Comparison of ENCODE assay signal across 28 mouse cellular contexts in the genomic region with DNA sequence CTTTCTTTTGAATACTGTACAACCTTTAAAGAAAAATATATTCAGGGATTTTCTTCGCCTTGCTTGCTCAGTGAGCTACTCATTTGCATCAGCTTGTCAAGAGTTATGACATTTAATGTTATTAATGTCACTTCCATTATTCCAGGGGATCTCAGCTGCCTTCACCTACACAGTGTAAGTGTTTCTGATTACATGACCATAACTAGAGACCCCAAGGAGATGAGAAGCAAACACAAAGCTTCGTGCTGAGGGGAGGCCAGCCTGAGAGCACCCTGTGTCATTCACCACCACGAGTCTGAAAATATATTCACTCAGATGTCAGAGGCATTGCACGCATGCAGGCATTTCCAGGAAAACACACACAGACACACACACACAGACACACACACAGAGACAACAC.
DNase-seq lines count a peak whose midpoint lies in the region; ATAC-seq and TF ChIP-seq lines count a peak whose summit lies in the region.
"Had no signal": no experiment of that assay in that cellular context is flagged by ENCODE, and none has a peak within 500 bp of the region (broad histone marks: within the 10 kb centered on the region; RNA-seq: fewer than 3 reads in every experiment).

No protein-coding gene starts in this region.

- 0 out of 2 replicates have a peak, but pooled peaks cover 5% of the 10 kb centered on the region for H3K4me1 ChIP-seq in forebrain, postnatal 0 days (ENCODE audit: insufficient read depth)
- no peaks in the 10 kb centered on the region for H3K4me1 ChIP-seq in forebrain, embryonic 16.5 days (replicated peaks; ENCODE audit: control insufficient read depth, insufficient read depth, low read length)
- no peaks in the 10 kb centered on the region for H3K4me1 ChIP-seq in stomach, embryonic 16.5 days (ENCODE audit: control insufficient read depth, insufficient read depth, low read length)
- H3K4me1 ChIP-seq in stomach, postnatal 0 days (replicated peaks; ENCODE audit: control insufficient read depth, insufficient read depth) = no peaks in the 10 kb centered on the region
- H3K4me1 ChIP-seq in midbrain, embryonic 14.5 days (ENCODE audit: control insufficient read depth, insufficient read depth, low read length) = peaks cover 10% of the 10 kb centered on the region
- H3K4me1 ChIP-seq in midbrain, postnatal 0 days (ENCODE audit: insufficient read depth, low read length) = no peaks in the 10 kb centered on the region
- H3K4me1 ChIP-seq in intestine, postnatal 0 days (replicated peaks; ENCODE audit: control insufficient read depth, insufficient read depth, low read length) = no peaks in the 10 kb centered on the region
- H3K4me1 ChIP-seq: embryonic facial prominence, embryonic 12.5 days; embryonic facial prominence, embryonic 15.5 days; heart, embryonic 15.5 days had no signal

- DNase-seq in forebrain, postnatal 0 days = no peak
- no peak for DNase-seq in stomach, postnatal 0 days (ENCODE audit: low spot score)
- peak; percentile 35 for DNase-seq in midbrain, embryonic 14.5 days
- no peak for DNase-seq in midbrain, postnatal 0 days (ENCODE audit: low spot score)
- DNase-seq in kidney, adult 9 months = no peak
- DNase-seq: adrenal gland, postnatal 10 days; adrenal gland, postnatal 36 days; B cell, adult 2 months; cerebellum, adult 11 months; cerebellum, adult 2 months; cerebellum, adult 9-11 months; cerebellum, postnatal 25 days; gastrocnemius, postnatal 25 days; heart, adult 18-20 months; heart, postnatal 10 days; heart, postnatal 4 days had no signal

- H3K9ac ChIP-seq in forebrain, postnatal 0 days = no peak overlapping the region
- no peak overlapping the region for H3K9ac ChIP-seq in forebrain, embryonic 16.5 days (replicated peaks; ENCODE audit: low read depth, low read length)
- no peak overlapping the region for H3K9ac ChIP-seq in stomach, embryonic 16.5 days (ENCODE audit: low read length)
- H3K9ac ChIP-seq in stomach, postnatal 0 days (ENCODE audit: low read length) = no peak overlapping the region
- no peak overlapping the region for H3K9ac ChIP-seq in midbrain, embryonic 14.5 days (replicated peaks; ENCODE audit: low read length)
- H3K9ac ChIP-seq in midbrain, postnatal 0 days (replicated peaks; ENCODE audit: low read length, poor library complexity, severe bottlenecking) = no peak overlapping the region
- no peak overlapping the region for H3K9ac ChIP-seq in intestine, postnatal 0 days (ENCODE audit: low read depth, low read length)
- H3K9ac ChIP-seq: embryonic facial prominence, embryonic 12.5 days; embryonic facial prominence, embryonic 15.5 days; heart, embryonic 12.5 days; heart, embryonic 15.5 days; hindbrain, embryonic 13.5 days had no signal

- TF ChIP-seq EP300 in stomach, postnatal 0 days (optimal IDR thresholded peaks at IDR 0.05) = no peak

- no peaks in the 10 kb centered on the region for H3K36me3 ChIP-seq in forebrain, postnatal 0 days (ENCODE audit: insufficient read depth)
- H3K36me3 ChIP-seq in forebrain, embryonic 16.5 days (ENCODE audit: control insufficient read depth, insufficient read depth) = no peaks in the 10 kb centered on the region
- no peaks in the 10 kb centered on the region for H3K36me3 ChIP-seq in stomach, embryonic 16.5 days (ENCODE audit: control insufficient read depth, insufficient read depth, low read length)
- H3K36me3 ChIP-seq in stomach, postnatal 0 days (ENCODE audit: control insufficient read depth, insufficient read depth, low read length) = no peaks in the 10 kb centered on the region
- no peaks in the 10 kb centered on the region for H3K36me3 ChIP-seq in midbrain, embryonic 14.5 days (ENCODE audit: control insufficient read depth, insufficient read depth, low read length)
- H3K36me3 ChIP-seq in midbrain, postnatal 0 days (ENCODE audit: insufficient read depth, low read length) = no peaks in the 10 kb centered on the region
- H3K36me3 ChIP-seq in intestine, postnatal 0 days (ENCODE audit: control insufficient read depth, insufficient read depth) = no peaks in the 10 kb centered on the region
- H3K36me3 ChIP-seq: embryonic facial prominence, embryonic 12.5 days; embryonic facial prominence, embryonic 15.5 days; G1E; heart, embryonic 12.5 days; heart, embryonic 15.5 days; hindbrain, embryonic 13.5 days had no signal

- H3K27ac ChIP-seq in forebrain, postnatal 0 days (ENCODE audit: low read depth, low read length) = no peak overlapping the region
- H3K27ac ChIP-seq in forebrain, embryonic 16.5 days (ENCODE audit: low read length) = no peak overlapping the region
- peak overlapping the region; percentile 29; the same call in 1 of the 2 replicates for H3K27ac ChIP-seq in stomach, embryonic 16.5 days (ENCODE audit: low read length)
- no peak overlapping the region for H3K27ac ChIP-seq in stomach, postnatal 0 days (replicated peaks)
- H3K27ac ChIP-seq in midbrain, embryonic 14.5 days (replicated peaks; ENCODE audit: low read depth, low read length) = peak overlapping the region; percentile 63
- H3K27ac ChIP-seq in midbrain, postnatal 0 days (ENCODE audit: low read depth, low read length) = no peak overlapping the region
- no peak overlapping the region for H3K27ac ChIP-seq in intestine, postnatal 0 days (ENCODE audit: low read depth, low read length)
- H3K27ac ChIP-seq: embryonic facial prominence, embryonic 12.5 days; embryonic facial prominence, embryonic 15.5 days; heart, embryonic 15.5 days; hindbrain, embryonic 13.5 days had no signal

- ATAC-seq in forebrain, postnatal 0 days = peak; percentile 25; the same call in 1 of the 2 replicates
- ATAC-seq in forebrain, embryonic 16.5 days = no peak
- no peak for ATAC-seq in stomach, embryonic 16.5 days (ENCODE audit: insufficient read depth, low FRiP score)
- no peak for ATAC-seq in stomach, postnatal 0 days (ENCODE audit: low FRiP score, low TSS enrichment)
- no peak; the same call in 1 of the 2 replicates for ATAC-seq in midbrain, embryonic 14.5 days (ENCODE audit: low FRiP score, low TSS enrichment)
- ATAC-seq in midbrain, postnatal 0 days (ENCODE audit: low FRiP score) = 0 out of 2 replicates have a peak, but pooled peaks have one; percentile 20
- no peak for ATAC-seq in intestine, postnatal 0 days
- ATAC-seq: hindbrain, embryonic 16.5 days; Patski had no signal

- 53% methylated on average over 4 of the region's 4 CpGs for WGBS in forebrain, postnatal 0 days
- 44% methylated on average over 4 of the region's 4 CpGs for WGBS in forebrain, embryonic 16.5 days
- WGBS in stomach, embryonic 16.5 days = 70% methylated on average over 4 of the region's 4 CpGs
- WGBS in stomach, postnatal 0 days = 53% methylated on average over 4 of the region's 4 CpGs
- 12% methylated on average over 4 of the region's 4 CpGs for WGBS in midbrain, embryonic 14.5 days
- 26% methylated on average over 4 of the region's 4 CpGs for WGBS in midbrain, postnatal 0 days
- WGBS in intestine, postnatal 0 days = 69% methylated on average over 4 of the region's 4 CpGs

- no peak overlapping the region for H3K4me3 ChIP-seq in forebrain, postnatal 0 days (ENCODE audit: low read depth, low read length)
- H3K4me3 ChIP-seq in forebrain, embryonic 16.5 days (replicated peaks; ENCODE audit: low read length) = no peak overlapping the region
- no peak overlapping the region for H3K4me3 ChIP-seq in stomach, embryonic 16.5 days (replicated peaks; ENCODE audit: low read length)
- H3K4me3 ChIP-seq in stomach, postnatal 0 days (ENCODE audit: low read depth, low read length) = no peak overlapping the region
- no peak overlapping the region for H3K4me3 ChIP-seq in midbrain, embryonic 14.5 days (replicated peaks; ENCODE audit: low read depth, low read length)
- H3K4me3 ChIP-seq in midbrain, postnatal 0 days (ENCODE audit: low read depth, low read length) = no peak overlapping the region
- H3K4me3 ChIP-seq in intestine, postnatal 0 days (ENCODE audit: low read depth, low read length) = no peak overlapping the region
- H3K4me3 ChIP-seq: embryonic facial prominence, embryonic 12.5 days; embryonic facial prominence, embryonic 15.5 days; heart, embryonic 12.5 days; heart, embryonic 15.5 days; hindbrain, embryonic 13.5 days had no signal

- H3K9me3 ChIP-seq in forebrain, postnatal 0 days (ENCODE audit: low read length) = no peaks in the 10 kb centered on the region
- H3K9me3 ChIP-seq in forebrain, embryonic 16.5 days (ENCODE audit: control insufficient read depth, low read length) = no peaks in the 10 kb centered on the region
- H3K9me3 ChIP-seq in stomach, embryonic 16.5 days (replicated peaks; ENCODE audit: control insufficient read depth, low read length) = no peaks in the 10 kb centered on the region
- no peaks in the 10 kb centered on the region for H3K9me3 ChIP-seq in stomach, postnatal 0 days (ENCODE audit: control insufficient read depth, low read length)
- H3K9me3 ChIP-seq in midbrain, embryonic 14.5 days (ENCODE audit: control insufficient read depth, low read length) = no peaks in the 10 kb centered on the region
- no peaks in the 10 kb centered on the region for H3K9me3 ChIP-seq in midbrain, postnatal 0 days (ENCODE audit: low read length)
- H3K9me3 ChIP-seq in intestine, postnatal 0 days (ENCODE audit: control insufficient read depth) = no peaks in the 10 kb centered on the region
- H3K9me3 ChIP-seq: embryonic facial prominence, embryonic 12.5 days; embryonic facial prominence, embryonic 15.5 days; heart, embryonic 12.5 days; heart, embryonic 15.5 days; hindbrain, embryonic 13.5 days had no signal

- no peak for TF ChIP-seq CTCF in forebrain, postnatal 0 days (IDR thresholded peaks at IDR 0.05; ENCODE audit: low read depth)
- TF ChIP-seq CTCF in stomach, postnatal 0 days (IDR thresholded peaks at IDR 0.05; ENCODE audit: low read depth) = no peak
- no peak for TF ChIP-seq CTCF in midbrain, postnatal 0 days (IDR thresholded peaks at IDR 0.05)
- no peak for TF ChIP-seq CTCF in intestine, postnatal 0 days (IDR thresholded peaks at IDR 0.05; ENCODE audit: low read depth)

- H3K27me3 ChIP-seq in forebrain, postnatal 0 days (ENCODE audit: insufficient read depth, low read length) = no peaks in the 10 kb centered on the region
- H3K27me3 ChIP-seq in forebrain, embryonic 16.5 days (replicated peaks; ENCODE audit: control insufficient read depth, insufficient read depth, low read length) = no peaks in the 10 kb centered on the region
- H3K27me3 ChIP-seq in stomach, embryonic 16.5 days (ENCODE audit: control insufficient read depth, insufficient read depth, low read length) = no peaks in the 10 kb centered on the region
- H3K27me3 ChIP-seq in stomach, postnatal 0 days (ENCODE audit: control insufficient read depth, insufficient read depth, low read length) = no peaks in the 10 kb centered on the region
- 0 out of 2 replicates have a peak, but pooled peaks cover 3% of the 10 kb centered on the region for H3K27me3 ChIP-seq in midbrain, embryonic 14.5 days (ENCODE audit: control insufficient read depth, insufficient read depth, low read length)
- no peaks in the 10 kb centered on the region for H3K27me3 ChIP-seq in midbrain, postnatal 0 days (ENCODE audit: insufficient read depth, low read length)
- H3K27me3 ChIP-seq in intestine, postnatal 0 days (replicated peaks; ENCODE audit: control insufficient read depth, insufficient read depth, low read length) = no peaks in the 10 kb centered on the region
- H3K27me3 ChIP-seq: CH12.LX; embryonic facial prominence, embryonic 12.5 days; embryonic facial prominence, embryonic 15.5 days; heart, embryonic 12.5 days; heart, embryonic 15.5 days; Patski had no signal

- no peak overlapping the region for H3K4me2 ChIP-seq in forebrain, postnatal 0 days (ENCODE audit: low read depth)
- no peak overlapping the region for H3K4me2 ChIP-seq in forebrain, embryonic 16.5 days (ENCODE audit: low read length)
- no peak overlapping the region for H3K4me2 ChIP-seq in stomach, embryonic 16.5 days (ENCODE audit: low read depth, low read length)
- H3K4me2 ChIP-seq in stomach, postnatal 0 days (replicated peaks; ENCODE audit: low read depth) = no peak overlapping the region
- H3K4me2 ChIP-seq in midbrain, embryonic 14.5 days (ENCODE audit: low read length) = no peak overlapping the region
- no peak overlapping the region for H3K4me2 ChIP-seq in midbrain, postnatal 0 days (ENCODE audit: low read depth, low read length, poor library complexity, severe bottlenecking)
- no peak overlapping the region for H3K4me2 ChIP-seq in intestine, postnatal 0 days (replicated peaks; ENCODE audit: low read depth)
- H3K4me2 ChIP-seq: embryonic facial prominence, embryonic 12.5 days; embryonic facial prominence, embryonic 15.5 days; heart, embryonic 12.5 days; heart, embryonic 15.5 days; hindbrain, embryonic 13.5 days had no signal

Comparison
In these comparisons a context has a peak if more than half of its experiments do, and no peak if none do; other contexts are left out.
1. ATAC-seq: peak in forebrain, postnatal 0 days (single experiment) and midbrain, postnatal 0 days (single experiment); none in forebrain, embryonic 16.5 days (single experiment), stomach, embryonic 16.5 days (single experiment), stomach, postnatal 0 days (single experiment), midbrain, embryonic 14.5 days (single experiment) and intestine, postnatal 0 days (single experiment).
2. H3K27ac ChIP-seq: peak in stomach, embryonic 16.5 days (single experiment) and midbrain, embryonic 14.5 days (single experiment); none in forebrain, postnatal 0 days (single experiment), forebrain, embryonic 16.5 days (single experiment), stomach, postnatal 0 days (single experiment), midbrain, postnatal 0 days (single experiment) and intestine, postnatal 0 days (single experiment).